ENCODE assay signal across 8 mouse cellular contexts in the genomic region with DNA sequence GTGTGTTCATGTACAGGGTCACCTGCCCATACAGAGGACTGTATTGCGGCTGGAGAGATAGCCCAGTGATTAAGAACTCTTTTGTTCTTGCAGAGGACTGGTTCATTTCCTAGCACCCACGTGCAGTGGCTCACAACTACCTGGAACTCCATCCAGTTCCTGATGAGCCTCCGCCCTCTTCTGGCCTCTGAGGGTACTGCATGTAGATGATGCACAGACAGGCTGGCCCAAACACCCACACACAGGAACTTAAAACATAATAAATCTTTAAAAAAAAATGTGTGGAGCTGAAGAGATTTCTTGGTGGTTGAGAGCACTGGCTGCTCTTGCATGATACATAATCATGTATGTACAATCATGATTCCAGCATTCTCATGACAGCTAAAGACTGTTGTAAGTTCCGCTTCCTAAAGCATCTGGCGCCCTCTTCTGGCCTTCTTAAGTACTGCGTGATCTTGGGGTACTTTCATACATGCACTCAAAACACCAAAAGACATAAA. TPM values are rescaled to one million over a fixed set of nuclear protein-coding genes. Genes with fewer than 3 reads are reported as not detected.
DNase-seq lines count a peak whose midpoint lies in the region; ATAC-seq and TF ChIP-seq lines count a peak whose summit lies in the region.

No protein-coding gene starts in this region.

- H3K27ac ChIP-seq in hindbrain, postnatal 0 days: no peak overlapping the region
- no peak overlapping the region for H3K27ac ChIP-seq in left cerebral cortex, adult 2 months

- no peaks in the 10 kb centered on the region for H3K9me3 ChIP-seq in hindbrain, postnatal 0 days (ENCODE audit: low read length)
- H3K9me3 ChIP-seq in megakaryocyte, embryonic 14.5 days: peaks cover 2% of the 10 kb centered on the region; the same call in 1 of the 2 replicates

- H3K4me2 ChIP-seq in hindbrain, postnatal 0 days (ENCODE audit: low read depth, low read length): no peak overlapping the region

- peak; percentile 94 for DNase-seq in R1 (ENCODE audit: low read depth, low spot score)
- DNase-seq in cerebellum, postnatal 25 days: peak; percentile 89 to 95
- peak; percentile 94 for DNase-seq in gastrocnemius, adult 18-20 months (ENCODE audit: low spot score)
- DNase-seq in hindbrain, postnatal 0 days (ENCODE audit: low spot score): peak; percentile 93
- peak; percentile 88 to 92 for DNase-seq in left cerebral cortex, adult 2 months (ENCODE audit: extremely low spot score in 1 of 2, low spot score in 2 of 2)
- DNase-seq in right cerebral cortex, adult 2 months (ENCODE audit: low spot score in 2 of 2): peak; percentile 97 to 98
- peak; percentile 88 for DNase-seq in urinary bladder, postnatal 10 days (ENCODE audit: low spot score)

- H3K4me1 ChIP-seq in hindbrain, postnatal 0 days (ENCODE audit: insufficient read depth, low read length): no peaks in the 10 kb centered on the region
- H3K4me1 ChIP-seq in megakaryocyte, embryonic 14.5 days: peaks cover 25% of the 10 kb centered on the region

- no peaks in the 10 kb centered on the region for H3K27me3 ChIP-seq in hindbrain, postnatal 0 days (ENCODE audit: insufficient read depth, low read length)
- H3K27me3 ChIP-seq in megakaryocyte, embryonic 14.5 days (replicated peaks): no peaks in the 10 kb centered on the region

- H3K4me3 ChIP-seq in hindbrain, postnatal 0 days (ENCODE audit: low read length): no peak overlapping the region
- H3K4me3 ChIP-seq in left cerebral cortex, adult 2 months: no peak overlapping the region
- peak overlapping the region; percentile 69 for H3K4me3 ChIP-seq in megakaryocyte, embryonic 14.5 days (replicated peaks)

- intact Hi-C loops in left cerebral cortex, adult 2 months (cut with DNase I): loop anchor here (1.0 to 5.0 kb wide), 3 partner anchors 48 to 83 kb away; partner anchors contain the start of gene Fam102a

- no peaks in the 10 kb centered on the region for H3K36me3 ChIP-seq in hindbrain, postnatal 0 days (ENCODE audit: insufficient read depth, low read length)
- H3K36me3 ChIP-seq in megakaryocyte, embryonic 14.5 days (replicated peaks; ENCODE audit: low read length): no peaks in the 10 kb centered on the region

- TF ChIP-seq CTCF in hindbrain, postnatal 0 days (IDR thresholded peaks at IDR 0.05; ENCODE audit: low read depth): peak; percentile 88
- TF ChIP-seq CTCF in left cerebral cortex, adult 2 months (IDR thresholded peaks at IDR 0.05): peak; percentile 86

- ATAC-seq in hindbrain, postnatal 0 days: peak; percentile 83

- WGBS in hindbrain, postnatal 0 days: 8% methylated on average over 6 of the region's 6 CpGs

- no peak overlapping the region for H3K9ac ChIP-seq in hindbrain, postnatal 0 days (replicated peaks; ENCODE audit: low read length)

RNA-seq across cellular contexts. Expression of gene Slc25a25, which starts 35.9 kb away (rescaled TPM):
- total RNA-seq in gastrocnemius, adult 18-20 months (2021): 100 to 1,000 TPM in 1 of 2 experiments, 10 to 100 TPM in 1; 47.6 to 217 TPM
- 64.3 and 69.6 TPM in 2 replicates for total RNA-seq in hindbrain, postnatal 0 days (2014; rRNA removed)
- 44.4 and 46.4 TPM in 2 replicates for polyA plus RNA-seq in hindbrain, postnatal 0 days (2015; fragmentation: Nextera tagmentation; extraction: Ambion mirVana)
- total RNA-seq in left cerebral cortex, adult 2 months (2021): 10 to 100 TPM; 65.2 to 79.1 TPM
- polyA plus RNA-seq in megakaryocyte, embryonic 14.5 days (2012; ENCODE audit: insufficient read depth, low replicate concordance): 7.3 and 7.9 TPM in 2 replicates

RNA-seq across cellular contexts. Expression of gene Naif1, which starts 36.9 kb away (rescaled TPM):
- total RNA-seq in gastrocnemius, adult 18-20 months (2021): 1 to 10 TPM; 2.6 to 3.0 TPM
- 3.1 and 3.7 TPM in 2 replicates for total RNA-seq in hindbrain, postnatal 0 days (2014; rRNA removed)
- polyA plus RNA-seq in hindbrain, postnatal 0 days (2015; fragmentation: Nextera tagmentation; extraction: Ambion mirVana): 2.9 and 3.0 TPM in 2 replicates
- 1 to 10 TPM; 3.3 to 3.7 TPM for total RNA-seq in left cerebral cortex, adult 2 months (2021)
- polyA plus RNA-seq in megakaryocyte, embryonic 14.5 days (2012; ENCODE audit: insufficient read depth, low replicate concordance): 3.9 and 10.8 TPM in 2 replicates

RNA-seq across cellular contexts. Expression of gene Fam102a, which starts 48.0 kb away (rescaled TPM):
- 1 to 10 TPM; 2.0 to 2.6 TPM for total RNA-seq in gastrocnemius, adult 18-20 months (2021)
- 23.6 and 25.4 TPM in 2 replicates for total RNA-seq in hindbrain, postnatal 0 days (2014; rRNA removed)
- polyA plus RNA-seq in hindbrain, postnatal 0 days (2015; fragmentation: Nextera tagmentation; extraction: Ambion mirVana): 7.9 and 8.2 TPM in 2 replicates
- 10 to 100 TPM; 61.1 to 64.8 TPM for total RNA-seq in left cerebral cortex, adult 2 months (2021)
- polyA plus RNA-seq in megakaryocyte, embryonic 14.5 days (2012; ENCODE audit: insufficient read depth, low replicate concordance): 0.64 and 1.8 TPM in 2 replicates
